Mouse (Mus musculus) erythroblast, embryonic 14.5 days (primary cell): Measurements from ENCODE around the gene Slc5a5.

Experiments used
- GATA1 ChIP-seq: IDR thresholded peaks from 2 replicates; pipeline ENCODE4 v1.6.1; 2012; ENCODE audit warnings: low read length, inconsistent platforms, mixed read lengths
- TAL1 ChIP-seq: IDR thresholded peaks from 3 replicates; pipeline ENCODE4 v1.6.1; 2012; ENCODE audit warnings: low read length, inconsistent platforms, mixed read lengths

GRCm38 (mm10) chr8:70868559-70869198, 23.9 kb downstream of the Slc5a5 start:
- TF ChIP-seq GATA1 (no peak), TAL1 (no peak)
